Mouse (Mus musculus) common myeloid progenitor, adult 5-6 weeks (primary cell): ENCODE measurements around the gene Tdrd6. TPM values are rescaled to one million over a fixed set of nuclear protein-coding genes. Genes with fewer than 3 reads are reported as not detected.

Experiments
- ATAC-seq: replicated peaks from 2 replicates; pipeline ENCODE4 v1.8.0; 2016; ENCODE audit warnings: low read depth, mild to moderate bottlenecking, moderate TSS enrichment, inconsistent platforms; ENCODE audit not compliant: poor library complexity, severe bottlenecking
- total RNA-seq: library from RNA; stranded (forward); fragments of 200-1000, 187-1606 nt; gene quantifications from 2 replicates; pipeline ENCODE4 v1.2.3, GENCODE M21; 2017

Gene Tdrd6
- not detected in 2 replicates for total RNA-seq

DNA sequence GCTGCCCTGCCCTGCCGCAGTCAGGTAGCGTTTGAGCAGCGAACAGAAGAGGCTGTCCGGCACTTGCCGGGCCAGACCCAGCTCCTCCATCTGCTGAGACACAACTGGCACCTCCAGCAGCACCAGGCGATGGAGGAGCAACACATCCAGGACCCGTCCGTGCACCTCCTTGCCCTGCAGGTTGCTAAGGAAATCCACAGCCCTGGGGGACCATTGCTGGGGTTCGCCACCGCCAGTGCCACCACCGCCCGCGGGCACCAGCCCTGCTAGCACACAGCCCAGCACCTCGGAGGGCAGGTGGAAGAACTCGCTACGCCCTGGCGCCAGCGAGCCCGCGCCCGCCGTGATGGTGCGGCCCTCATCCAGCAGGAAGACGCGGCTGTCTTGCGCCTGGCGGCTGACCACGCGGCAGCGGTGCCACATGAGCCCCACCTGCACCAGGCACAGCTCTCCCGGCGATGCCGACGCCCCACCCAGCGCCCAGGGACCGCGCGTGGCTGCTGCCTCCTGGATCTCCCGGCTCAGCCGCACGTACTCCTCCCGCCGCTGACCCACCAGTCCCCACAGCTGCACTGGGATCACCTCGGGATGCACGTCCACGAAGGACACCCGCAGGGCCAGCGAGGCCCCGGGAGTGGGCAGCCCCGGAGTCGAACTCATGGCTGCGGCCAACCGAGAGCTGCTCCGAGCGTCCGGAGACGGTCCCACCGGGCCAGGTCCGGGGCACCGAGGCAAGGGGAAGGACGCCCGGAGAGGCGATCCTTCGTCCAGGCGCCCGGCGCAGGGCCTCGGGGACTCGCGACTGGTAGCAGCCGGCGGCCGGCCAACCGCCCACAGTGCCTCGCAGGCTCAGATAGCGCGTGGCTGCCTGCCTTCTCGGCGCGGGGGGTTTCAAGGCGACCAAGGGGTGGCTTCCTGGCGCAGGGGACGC, at the start of gene Tdrd6:
Gene Tdrd6 (minus strand): TSS at position 804 of the 931 bp plus-strand sequence.
- ATAC-seq: peak; percentile 42; the same call in 1 of the 2 replicates

DNA sequence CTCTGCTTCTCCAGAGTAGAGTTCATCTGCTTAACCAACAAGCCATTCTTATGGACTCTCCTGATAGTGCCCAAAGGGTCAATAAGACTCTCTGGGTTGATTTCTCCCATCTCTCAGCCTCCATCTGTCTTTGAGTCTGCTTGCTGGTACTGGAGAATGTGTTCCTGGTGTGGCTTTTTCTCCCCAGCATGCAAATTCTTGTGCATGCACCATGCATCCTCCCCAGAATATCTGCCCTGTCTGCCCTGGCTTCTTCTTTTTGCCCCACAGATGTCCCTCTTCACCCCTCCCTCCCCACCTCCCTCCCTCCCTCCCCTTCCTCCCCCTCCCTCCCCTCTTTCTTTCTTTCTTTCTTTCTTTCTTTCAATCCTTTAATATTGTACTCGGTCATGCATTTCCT, 47.2 kb upstream of the Tdrd6 start:
- no peak for ATAC-seq

- no peak for ATAC-seq
Observed at GRCm38 (mm10) chr17:43676241-43676640, 46.1 kb upstream of the Tdrd6 start.

DNA sequence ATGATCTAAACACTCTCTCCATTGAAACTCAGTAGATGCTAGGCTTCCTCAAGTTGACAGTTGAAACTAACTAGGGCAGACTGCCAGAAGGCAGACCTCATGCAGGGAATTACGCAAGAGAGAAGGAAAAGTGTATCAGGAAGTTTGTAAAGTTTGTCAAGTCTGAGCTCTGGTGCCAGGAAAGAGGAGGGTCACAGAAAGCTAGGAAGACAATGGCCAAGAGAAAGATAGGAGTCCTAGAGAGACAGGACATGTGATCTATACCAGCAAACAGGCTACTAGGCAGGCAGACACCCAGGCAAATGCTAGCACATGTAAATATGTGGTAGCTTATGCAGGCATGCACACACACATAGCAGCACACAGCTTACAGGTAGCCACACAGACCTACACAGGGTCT, 45.1 kb upstream of the Tdrd6 start:
- ATAC-seq: peak; percentile 68

DNA sequence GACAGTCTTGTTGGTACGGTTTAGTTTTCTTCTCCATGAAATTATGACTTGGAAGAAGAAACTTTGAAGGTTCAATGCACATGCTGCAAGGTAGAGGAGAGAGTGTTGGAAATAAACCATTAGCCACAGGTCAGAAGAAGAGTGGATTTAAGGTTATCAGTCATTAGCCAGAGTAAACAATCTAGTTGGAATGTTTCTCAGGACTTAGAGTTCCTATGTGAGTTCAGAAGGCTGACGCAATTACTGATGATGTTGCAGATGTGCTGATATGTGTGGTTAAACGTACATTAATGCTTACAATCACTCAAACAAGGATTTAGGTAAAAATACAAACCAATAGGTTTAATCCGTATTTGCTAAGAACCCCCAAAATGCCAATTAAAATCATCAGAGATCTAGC, 41.8 kb upstream of the Tdrd6 start:
- no peak for ATAC-seq

- ATAC-seq: no peak
Observed at GRCm38 (mm10) chr17:43669145-43669695, 39.1 kb upstream of the Tdrd6 start.

- no peak for ATAC-seq
Observed at GRCm38 (mm10) chr17:43667290-43667843, 37.3 kb upstream of the Tdrd6 start, which contains the start of gene Cyp39a1. Gene Cyp39a1, plus strand, starts transcription at chr17:43667425.

- peak; percentile 98 for ATAC-seq
Observed at GRCm38 (mm10) chr17:43666576-43667289, 36.6 kb upstream of the Tdrd6 start, which contains the start of gene Slc25a27. Gene Slc25a27, minus strand, starts transcription at chr17:43667214.

DNA sequence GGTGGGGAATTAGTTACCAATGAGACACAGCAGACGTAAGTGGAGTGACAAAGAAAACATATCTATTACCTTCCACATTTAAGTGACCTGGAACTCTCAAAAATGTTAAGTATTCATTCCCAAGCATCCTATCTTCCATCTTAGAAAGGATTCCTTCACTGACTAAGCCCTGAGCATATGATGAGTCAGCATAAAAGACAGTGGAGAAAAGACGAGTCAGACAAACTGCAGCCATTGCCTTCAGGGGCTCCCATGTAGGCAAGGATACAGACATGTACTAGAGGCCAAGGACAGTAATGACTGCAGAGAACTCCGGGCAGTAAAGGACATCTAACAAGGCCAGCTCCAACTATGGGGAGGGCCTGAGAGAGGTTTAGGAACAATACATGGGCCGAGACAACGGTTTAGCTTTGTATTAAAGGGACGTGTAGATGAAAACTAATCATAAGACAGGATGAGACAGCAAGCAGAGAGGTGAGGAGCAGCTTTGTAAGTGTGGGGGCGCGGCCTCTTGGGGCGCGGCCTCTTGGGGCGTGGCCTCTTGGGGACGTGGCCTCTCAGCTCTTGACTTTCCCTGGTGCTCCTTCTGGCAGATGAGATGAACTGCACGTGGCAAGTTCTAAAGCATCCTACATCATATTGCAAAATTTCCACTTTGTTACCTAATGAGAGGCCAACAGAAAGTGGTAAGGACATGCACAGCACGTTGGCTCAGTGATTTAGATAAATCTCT, 21.4 kb upstream of the Tdrd6 start:
- peak; percentile 78 for ATAC-seq

DNA sequence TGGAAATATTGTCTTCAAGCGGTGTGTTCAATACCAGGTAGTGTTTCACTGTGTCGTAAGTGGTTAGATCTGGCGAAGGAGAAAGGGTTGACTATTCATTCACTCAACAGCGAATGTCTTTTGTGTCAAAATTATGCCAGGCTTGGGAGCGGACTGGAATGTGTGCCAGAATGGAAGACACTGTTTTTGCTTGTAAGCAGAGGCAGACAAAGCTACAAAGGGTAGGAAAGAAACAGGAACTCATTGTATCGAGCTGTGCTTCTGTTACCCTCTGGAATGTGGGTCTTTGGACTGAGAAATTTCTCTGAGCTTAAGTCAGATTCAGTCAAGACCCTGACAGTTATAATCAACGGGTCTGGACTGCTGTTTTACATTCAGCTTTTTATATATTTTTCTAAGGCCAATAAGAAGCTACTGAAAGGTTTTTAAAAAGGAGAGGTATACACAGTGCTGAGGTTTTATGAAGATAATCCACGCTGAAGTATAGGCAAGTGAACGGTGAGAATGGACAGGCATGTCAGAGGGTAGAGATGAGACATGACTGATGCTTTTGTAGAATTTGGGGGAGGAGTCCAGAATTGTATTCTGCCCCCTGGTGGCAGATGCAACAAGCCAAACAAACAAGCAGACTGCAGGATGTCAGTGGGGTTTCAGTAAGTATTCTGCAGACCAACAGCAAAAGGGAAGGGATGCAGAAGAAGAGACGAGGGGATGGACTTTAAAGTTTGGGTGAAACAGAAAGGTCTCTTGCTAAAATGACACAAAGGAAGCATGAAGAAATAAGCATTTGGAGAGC, 19.7 kb upstream of the Tdrd6 start:
- ATAC-seq: peak; percentile 65; the same call in 1 of the 2 replicates

- no peak for ATAC-seq
Observed at GRCm38 (mm10) chr17:43646925-43647324, 16.8 kb upstream of the Tdrd6 start.

GRCm38 (mm10) chr17:43645136-43645535, 15.0 kb upstream of the Tdrd6 start:
- ATAC-seq: 0 out of 2 replicates have a peak, but pooled peaks have one; percentile 37

GRCm38 (mm10) chr17:43644375-43644774, 14.3 kb upstream of the Tdrd6 start:
- ATAC-seq: peak; percentile 29

DNA sequence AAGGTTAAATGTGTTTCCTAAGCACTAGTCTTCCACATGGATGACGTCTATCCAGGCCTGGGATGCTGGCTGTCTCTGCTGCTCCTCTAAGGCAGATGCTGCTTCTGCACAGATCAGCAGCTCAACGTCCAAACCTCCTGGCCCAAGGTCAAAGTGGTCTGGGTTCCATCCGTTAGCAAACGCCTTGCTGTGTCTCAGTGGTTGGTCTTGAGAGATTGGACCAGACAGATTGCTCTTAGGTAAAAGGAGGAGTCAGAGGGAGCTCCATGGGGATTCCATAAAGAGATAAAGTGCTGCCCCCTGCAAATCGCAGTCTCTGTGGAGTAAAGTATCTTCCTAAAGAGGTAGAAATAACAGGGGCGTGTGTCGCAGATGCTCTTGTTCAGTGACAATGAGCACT, 13.1 kb upstream of the Tdrd6 start:
- no peak for ATAC-seq

DNA sequence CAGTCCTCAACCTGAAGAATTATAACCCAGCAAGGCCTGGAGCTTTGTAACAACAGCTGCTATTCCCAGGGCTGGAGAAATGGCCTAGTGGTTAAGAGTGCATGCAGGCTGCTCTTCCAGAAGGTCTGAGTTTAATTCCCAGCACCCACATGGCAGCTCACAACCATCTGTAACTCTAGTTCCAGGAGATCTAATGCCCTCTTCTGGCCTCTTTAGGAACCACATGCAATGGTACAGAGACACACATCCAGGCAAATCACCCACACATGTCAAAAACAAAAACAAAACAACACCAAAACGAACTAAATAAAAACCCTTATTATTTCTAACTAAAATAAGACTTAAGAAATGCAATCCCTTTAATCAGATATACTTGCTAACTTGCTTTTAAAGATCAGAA, 10.7 kb upstream of the Tdrd6 start:
- no peak for ATAC-seq

- ATAC-seq: no peak
Observed at GRCm38 (mm10) chr17:43637146-43637545, 7.0 kb upstream of the Tdrd6 start.

DNA sequence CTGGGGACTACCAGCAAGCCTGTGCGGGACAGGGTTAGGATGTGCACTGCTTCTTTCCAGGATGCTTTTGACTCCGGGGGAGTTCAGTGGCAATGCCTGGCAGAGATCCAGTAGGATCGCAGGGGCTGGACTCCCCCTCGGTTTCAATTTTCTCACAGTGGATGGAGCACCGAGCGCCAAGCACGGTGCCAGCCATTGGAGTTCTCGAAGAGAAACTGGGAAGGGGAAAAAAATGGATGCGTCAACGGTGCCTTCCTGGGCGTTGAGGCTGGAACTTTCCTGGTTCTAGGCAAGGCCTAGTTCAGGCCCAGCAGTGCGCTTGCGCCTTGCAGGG, 295 bp upstream of the Tdrd6 start:
- ATAC-seq: no peak

DNA sequence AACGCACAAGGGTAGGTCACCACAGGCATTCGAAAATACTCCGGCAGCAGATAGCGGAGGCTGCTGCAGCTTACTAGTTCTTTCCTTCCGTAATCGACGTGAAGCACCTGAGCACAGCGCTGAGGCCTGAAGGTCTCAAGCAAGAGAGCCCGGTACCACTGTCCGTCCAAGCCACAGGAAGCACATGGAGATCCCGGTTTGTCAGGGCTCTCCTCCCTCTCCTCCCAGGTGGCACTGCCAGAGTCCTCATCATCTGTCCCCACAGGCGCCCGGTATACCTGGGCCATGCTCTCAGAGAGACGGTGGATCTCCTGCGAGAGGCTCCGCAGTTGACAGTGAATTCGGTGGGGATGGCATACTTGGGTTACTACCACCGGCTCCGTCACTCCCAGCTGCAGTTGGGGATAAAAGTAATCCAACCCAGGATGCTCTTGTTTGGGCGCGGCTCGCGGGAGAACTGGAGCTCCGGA, 1.0 kb downstream of the Tdrd6 start:
- no peak for ATAC-seq

DNA sequence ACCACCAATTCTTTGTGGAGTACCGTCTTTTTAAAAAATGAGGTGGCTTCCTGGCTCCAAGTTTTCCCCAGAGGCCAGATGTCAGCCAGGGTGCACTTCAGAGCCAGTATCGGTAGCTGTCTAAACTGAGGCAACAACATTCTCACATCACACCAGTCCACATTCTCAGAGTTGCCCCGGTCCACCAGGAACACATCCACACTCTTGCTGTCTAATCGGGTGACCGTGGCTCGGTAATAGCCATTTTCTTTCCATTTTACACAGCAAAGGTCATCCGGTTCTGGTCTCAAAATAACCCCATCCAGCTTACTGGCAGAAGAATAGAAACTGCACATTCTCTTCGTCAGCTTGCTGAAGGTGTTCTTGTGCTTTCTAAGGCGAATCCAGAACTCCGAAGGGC, 1.9 kb downstream of the Tdrd6 start:
- no peak for ATAC-seq
